Mouse (Mus musculus): ENCODE measurements around the gene Hand1. TPM values are rescaled to one million over a fixed set of nuclear protein-coding genes. Genes with fewer than 3 reads are reported as not detected.

Hand1 gene
- polyA plus RNA-seq, 1 experiment from 2014 or later = not detected

DNA sequence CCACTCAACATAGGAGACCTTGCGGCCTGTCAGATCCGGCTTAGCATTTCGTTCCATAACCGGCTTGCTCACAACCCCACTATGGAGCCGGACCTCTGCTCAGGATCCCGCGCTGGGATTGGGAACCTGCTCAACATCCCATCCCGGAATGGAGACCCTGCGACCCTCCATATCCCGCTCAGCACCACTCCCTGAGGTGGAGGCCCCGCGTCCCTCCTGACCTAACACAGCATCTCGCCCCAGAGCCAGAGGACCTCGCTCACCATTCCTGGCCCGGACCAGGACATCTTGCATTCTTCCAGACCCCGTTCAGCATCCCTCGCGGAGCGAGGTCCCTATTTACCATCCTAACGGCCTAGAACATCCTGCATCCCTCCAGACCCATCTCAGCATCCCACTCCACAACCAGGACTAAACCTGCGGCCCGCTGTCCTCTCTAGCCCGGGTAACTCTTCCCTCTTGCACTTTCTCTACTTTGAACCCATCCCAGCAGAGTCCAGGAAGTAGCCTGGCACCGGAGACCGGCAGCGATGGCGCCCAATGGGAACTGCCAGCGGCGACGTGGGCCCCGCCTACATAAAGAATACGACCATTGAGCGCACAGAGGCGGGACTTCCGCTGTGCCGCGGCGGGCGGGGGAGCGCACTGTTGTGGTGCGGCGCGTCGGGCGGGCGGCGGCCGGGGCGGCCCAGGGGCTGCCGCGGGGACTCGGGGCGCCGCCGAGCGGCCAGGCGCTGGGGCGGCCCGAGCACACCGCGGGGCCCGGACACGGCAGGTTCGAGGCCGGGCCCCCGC, 31.4 kb downstream of the Hand1 start, which contains the start of gene Sap30l:
Sap30l (plus strand) TSS at position 667 of the 795 bp plus-strand sequence.
- no peaks in the 10 kb centered on the region for H3K27me3 ChIP-seq (ENCODE audit: control insufficient read depth, insufficient read depth, low read length)
- H3K9me3 ChIP-seq (ENCODE audit: control insufficient read depth, low read length) = no peaks in the 10 kb centered on the region
- WGBS = under 1% methylated on average over 46 of the region's 66 CpGs
- peak; percentile 97 for ATAC-seq (ENCODE audit: low FRiP score, low TSS enrichment)
- H3K9ac ChIP-seq (ENCODE audit: low read depth, low read length) = peak within 1 kb of the TSS; percentile 95
- H3K4me3 ChIP-seq (ENCODE audit: low read length) = peak within 1 kb of the TSS; percentile 70
- peaks cover 8% of the 10 kb centered on the region for H3K4me1 ChIP-seq (ENCODE audit: control insufficient read depth, insufficient read depth, low read length)
- peak within 1 kb of the TSS; percentile 99 for H3K4me2 ChIP-seq (replicated peaks; ENCODE audit: low read depth, low read length)
- H3K36me3 ChIP-seq (ENCODE audit: control insufficient read depth, insufficient read depth, low read length) = no peaks in the 10 kb centered on the region
- peak within 1 kb of the TSS; percentile 55 for H3K27ac ChIP-seq (ENCODE audit: low read depth, low read length)

DNA sequence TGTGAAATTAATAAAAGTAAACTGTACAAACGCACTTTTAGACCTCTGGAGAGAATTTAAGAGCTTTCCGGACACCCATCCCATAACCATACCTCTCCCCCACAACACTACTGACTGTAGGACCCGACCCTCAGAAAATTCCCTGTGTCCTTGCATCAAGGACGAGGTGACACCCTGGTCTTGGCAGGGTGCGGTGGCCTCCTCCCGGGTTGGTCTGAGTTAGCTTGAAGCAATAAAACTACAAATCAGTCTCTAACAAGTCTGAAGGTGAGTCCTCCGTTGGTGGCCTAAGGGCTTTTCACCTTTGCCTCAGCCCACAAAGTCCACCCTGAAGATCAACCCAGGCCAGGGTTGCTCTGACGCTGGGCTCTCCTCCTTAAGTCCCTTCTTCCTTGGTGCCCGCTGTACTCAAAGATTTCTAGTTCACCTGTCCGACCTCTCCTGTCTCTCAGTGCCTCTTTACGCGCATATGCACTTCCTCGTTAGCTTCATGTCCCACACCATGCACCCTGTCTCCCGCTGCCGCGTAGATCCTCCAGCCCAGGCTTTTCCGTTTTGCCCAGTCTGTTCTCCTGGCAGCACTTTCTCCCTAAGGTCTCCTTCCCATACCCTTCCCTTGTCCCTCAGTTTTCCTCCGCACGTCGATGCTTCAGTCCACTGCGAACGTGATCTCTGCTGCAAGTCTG, 32.2 kb downstream of the Hand1 start:
- H3K9me3 ChIP-seq (ENCODE audit: control insufficient read depth, low read length) = no peaks in the 10 kb centered on the region
- peak overlapping the region; percentile 56; the same call in 1 of the 2 replicates for H3K9ac ChIP-seq (ENCODE audit: low read depth, low read length)
- peak overlapping the region; percentile 55 for H3K27ac ChIP-seq (ENCODE audit: low read depth, low read length)
- peak overlapping the region; percentile 70 for H3K4me3 ChIP-seq (ENCODE audit: low read length)
- H3K27me3 ChIP-seq (ENCODE audit: control insufficient read depth, insufficient read depth, low read length) = no peaks in the 10 kb centered on the region
- ATAC-seq (ENCODE audit: low FRiP score, low TSS enrichment) = no peak
- peaks cover 8% of the 10 kb centered on the region for H3K4me1 ChIP-seq (ENCODE audit: control insufficient read depth, insufficient read depth, low read length)
- H3K4me2 ChIP-seq (replicated peaks; ENCODE audit: low read depth, low read length) = peak overlapping the region; percentile 84
- WGBS = 11% methylated on average over 22 of the region's 22 CpGs
- no peaks in the 10 kb centered on the region for H3K36me3 ChIP-seq (ENCODE audit: control insufficient read depth, insufficient read depth, low read length)

DNA sequence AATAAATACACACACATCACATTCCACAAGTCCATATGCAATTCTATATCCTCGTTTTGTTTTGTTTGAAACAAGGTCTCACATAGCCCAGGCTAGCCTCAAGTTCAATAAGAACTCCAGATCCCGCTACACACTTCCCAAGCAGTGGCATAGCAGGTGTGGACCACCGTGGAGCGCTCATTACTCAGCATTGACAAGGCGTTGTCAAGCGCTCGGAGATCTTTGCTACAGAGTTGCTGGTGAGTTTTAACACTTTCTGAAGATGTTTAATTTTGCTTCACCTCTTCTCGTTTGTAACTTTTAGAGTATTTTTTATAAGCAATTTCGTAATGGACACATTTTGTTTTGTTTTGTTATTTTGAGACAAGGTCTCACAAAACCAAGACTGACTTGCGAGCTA, 33.2 kb downstream of the Hand1 start:
- ATAC-seq (ENCODE audit: low FRiP score, low TSS enrichment) = no peak
- WGBS = 83% methylated on average over 10 of the region's 10 CpGs
- H3K4me1 ChIP-seq (ENCODE audit: control insufficient read depth, insufficient read depth, low read length) = peaks cover 8% of the 10 kb centered on the region

DNA sequence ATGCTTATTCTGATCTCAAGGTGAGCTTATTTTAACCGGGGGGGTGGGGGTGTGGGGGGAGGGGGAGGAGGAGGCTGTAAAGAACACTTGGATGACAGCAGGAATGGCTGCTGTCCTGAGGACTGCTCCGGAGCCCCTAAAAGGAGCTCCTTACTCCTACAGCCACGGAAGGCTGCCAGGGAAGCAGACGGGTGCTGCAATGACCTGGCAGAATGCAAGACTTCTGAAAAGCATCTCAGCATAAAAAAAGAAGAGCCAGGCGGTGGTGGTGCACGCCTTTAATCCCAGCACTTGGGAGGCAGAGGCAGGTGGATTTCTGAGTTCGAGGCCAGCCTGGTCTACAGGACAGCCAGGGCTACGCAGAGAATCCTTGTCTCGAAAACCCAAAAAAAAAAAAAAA, 34.8 kb downstream of the Hand1 start:
- 83% methylated on average over 9 of the region's 9 CpGs for WGBS
- H3K36me3 ChIP-seq (ENCODE audit: control insufficient read depth, insufficient read depth, low read length) = no peaks in the 10 kb centered on the region
- ATAC-seq (ENCODE audit: low FRiP score, low TSS enrichment) = no peak
- no peak overlapping the region for H3K4me2 ChIP-seq (replicated peaks; ENCODE audit: low read depth, low read length)
- no peaks in the 10 kb centered on the region for H3K27me3 ChIP-seq (ENCODE audit: control insufficient read depth, insufficient read depth, low read length)
- H3K9me3 ChIP-seq (ENCODE audit: control insufficient read depth, low read length) = no peaks in the 10 kb centered on the region
- H3K4me3 ChIP-seq (ENCODE audit: low read length) = no peak overlapping the region
- H3K27ac ChIP-seq (ENCODE audit: low read depth, low read length) = no peak overlapping the region
- H3K9ac ChIP-seq (ENCODE audit: low read depth, low read length) = no peak overlapping the region
- H3K4me1 ChIP-seq (ENCODE audit: control insufficient read depth, insufficient read depth, low read length) = peaks cover 8% of the 10 kb centered on the region

More for the DNA sequence above, 33.2 kb downstream of the Hand1 start:
- H3K9ac ChIP-seq (ENCODE audit: low read depth, low read length) = no peak overlapping the region
- H3K36me3 ChIP-seq (ENCODE audit: control insufficient read depth, insufficient read depth, low read length) = no peaks in the 10 kb centered on the region
- no peaks in the 10 kb centered on the region for H3K27me3 ChIP-seq (ENCODE audit: control insufficient read depth, insufficient read depth, low read length)
- no peak overlapping the region for H3K4me3 ChIP-seq (ENCODE audit: low read length)
- H3K4me2 ChIP-seq (replicated peaks; ENCODE audit: low read depth, low read length) = no peak overlapping the region
- no peaks in the 10 kb centered on the region for H3K9me3 ChIP-seq (ENCODE audit: control insufficient read depth, low read length)
- H3K27ac ChIP-seq (ENCODE audit: low read depth, low read length) = no peak overlapping the region

DNA sequence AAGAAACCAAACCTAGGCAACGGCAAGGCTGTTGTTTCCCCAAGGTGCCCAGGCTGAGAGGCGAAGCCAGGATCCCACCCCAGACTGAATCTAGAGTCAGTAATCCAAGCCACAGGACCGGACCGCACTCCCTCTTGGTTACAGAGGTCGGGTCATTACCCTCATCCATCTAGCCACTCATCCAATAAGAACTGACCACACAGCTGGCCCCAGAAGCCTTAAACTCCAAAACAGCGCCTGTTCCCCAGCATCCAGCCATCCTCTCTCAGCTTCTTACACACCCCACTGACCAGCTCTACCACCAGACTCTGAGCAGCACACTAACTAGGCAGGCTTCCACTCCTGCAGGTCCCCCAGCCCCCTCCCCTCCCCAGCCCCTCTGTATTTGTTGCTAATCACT, 37.5 kb downstream of the Hand1 start:
- H3K4me2 ChIP-seq (replicated peaks; ENCODE audit: low read depth, low read length) = no peak overlapping the region
- no peak overlapping the region for H3K4me3 ChIP-seq (ENCODE audit: low read length)
- no peaks in the 10 kb centered on the region for H3K36me3 ChIP-seq (ENCODE audit: control insufficient read depth, insufficient read depth, low read length)
- H3K4me1 ChIP-seq (ENCODE audit: control insufficient read depth, insufficient read depth, low read length) = peaks cover 2% of the 10 kb centered on the region; the same call in 1 of the 2 replicates
- H3K9me3 ChIP-seq (ENCODE audit: control insufficient read depth, low read length) = no peaks in the 10 kb centered on the region
- no peaks in the 10 kb centered on the region for H3K27me3 ChIP-seq (ENCODE audit: control insufficient read depth, insufficient read depth, low read length)
- H3K9ac ChIP-seq (ENCODE audit: low read depth, low read length) = no peak overlapping the region
- ATAC-seq (ENCODE audit: low FRiP score, low TSS enrichment) = peak; percentile 79
- H3K27ac ChIP-seq (ENCODE audit: low read depth, low read length) = no peak overlapping the region
- WGBS = 22% methylated on average over 6 of the region's 6 CpGs

DNA sequence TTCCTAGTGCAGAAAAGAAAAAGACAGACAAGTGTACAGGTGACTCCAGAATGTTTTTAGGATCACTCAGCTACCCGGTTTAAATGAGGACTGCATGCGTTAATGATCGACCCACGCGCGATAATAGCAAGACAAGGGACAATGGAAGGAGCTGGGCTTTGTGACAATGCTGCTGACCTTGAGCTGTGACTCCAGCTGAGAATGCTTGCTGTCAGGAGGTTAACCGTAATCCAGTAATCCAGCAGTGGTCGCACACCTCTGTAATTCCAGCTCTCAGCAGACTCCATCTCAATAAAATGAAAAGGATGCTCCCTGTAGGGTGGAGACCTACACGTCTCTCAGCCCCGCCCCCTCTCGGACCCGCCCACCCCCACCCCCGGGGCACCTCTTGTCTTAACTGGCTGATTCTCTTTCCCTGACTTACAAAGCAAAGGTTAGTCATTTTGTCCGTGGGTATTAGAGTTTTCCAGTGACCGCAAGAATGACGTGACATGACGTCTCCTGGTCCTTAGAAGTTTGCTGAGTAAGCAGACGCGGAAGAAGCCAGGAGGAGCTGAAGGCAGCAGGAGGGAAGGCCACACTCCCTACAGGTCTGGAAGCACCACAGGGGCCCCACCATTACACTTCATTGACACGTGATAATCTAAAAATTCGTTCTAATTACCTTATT, 41.6 kb downstream of the Hand1 start:
- ATAC-seq (ENCODE audit: low FRiP score, low TSS enrichment) = no peak
- Histone ChIP-seq H3K9ac (ENCODE audit: low read depth, low read length) (no peak overlapping the region), H3K27me3 (ENCODE audit: control insufficient read depth, insufficient read depth, low read length) (no peaks in the 10 kb centered on the region), H3K4me1 (ENCODE audit: control insufficient read depth, insufficient read depth, low read length) (peaks cover 17% of the 10 kb centered on the region), H3K4me2 (replicated peaks; ENCODE audit: low read depth, low read length) (no peak overlapping the region), H3K27ac (ENCODE audit: low read depth, low read length) (no peak overlapping the region), H3K4me3 (ENCODE audit: low read length) (no peak overlapping the region), H3K9me3 (ENCODE audit: control insufficient read depth, low read length) (no peaks in the 10 kb centered on the region), H3K36me3 (ENCODE audit: control insufficient read depth, insufficient read depth, low read length) (no peaks in the 10 kb centered on the region)
- WGBS = 30% methylated on average over 21 of the region's 21 CpGs

GRCm38 (mm10) chr11:57787913-57788312, 44.7 kb downstream of the Hand1 start:
- H3K9me3 ChIP-seq (ENCODE audit: control insufficient read depth, low read length) = no peaks in the 10 kb centered on the region
- no peak overlapping the region for H3K4me2 ChIP-seq (replicated peaks; ENCODE audit: low read depth, low read length)
- ATAC-seq (ENCODE audit: low FRiP score, low TSS enrichment) = no peak
- WGBS = 38% methylated on average over 3 of the region's 3 CpGs
- peaks cover 18% of the 10 kb centered on the region for H3K4me1 ChIP-seq (ENCODE audit: control insufficient read depth, insufficient read depth, low read length)
- no peak overlapping the region for H3K4me3 ChIP-seq (ENCODE audit: low read length)
- no peaks in the 10 kb centered on the region for H3K27me3 ChIP-seq (ENCODE audit: control insufficient read depth, insufficient read depth, low read length)
- H3K27ac ChIP-seq (ENCODE audit: low read depth, low read length) = no peak overlapping the region
- no peak overlapping the region for H3K9ac ChIP-seq (ENCODE audit: low read depth, low read length)
- no peaks in the 10 kb centered on the region for H3K36me3 ChIP-seq (ENCODE audit: control insufficient read depth, insufficient read depth, low read length)

GRCm38 (mm10) chr11:57786616-57787418, 45.8 kb downstream of the Hand1 start:
- H3K4me2 ChIP-seq (replicated peaks; ENCODE audit: low read depth, low read length) = no peak overlapping the region
- H3K36me3 ChIP-seq (ENCODE audit: control insufficient read depth, insufficient read depth, low read length) = no peaks in the 10 kb centered on the region
- H3K27me3 ChIP-seq (ENCODE audit: control insufficient read depth, insufficient read depth, low read length) = no peaks in the 10 kb centered on the region
- 0 out of 2 replicates have a peak overlapping the region, but pooled peaks have one; percentile 11 for H3K27ac ChIP-seq (ENCODE audit: low read depth, low read length)
- H3K4me1 ChIP-seq (ENCODE audit: control insufficient read depth, insufficient read depth, low read length) = peaks cover 18% of the 10 kb centered on the region
- no peak overlapping the region for H3K9ac ChIP-seq (ENCODE audit: low read depth, low read length)
- H3K9me3 ChIP-seq (ENCODE audit: control insufficient read depth, low read length) = no peaks in the 10 kb centered on the region
- WGBS = 28% methylated on average over 18 of the region's 18 CpGs
- no peak overlapping the region for H3K4me3 ChIP-seq (ENCODE audit: low read length)
- peak; percentile 39; the same call in 1 of the 2 replicates for ATAC-seq (ENCODE audit: low FRiP score, low TSS enrichment)
